Mouse (Mus musculus): ENCODE measurements around the gene Barhl1. TPM values are rescaled to one million over a fixed set of nuclear protein-coding genes. Genes with fewer than 3 reads are reported as not detected.
A peak's percentile ranks its signal among the peaks of the same experiment; 100 is the strongest.

Gene Barhl1
- polyA plus RNA-seq, 1 experiment = 0.04 TPM

- TF ChIP-seq MYOD1 (IDR thresholded peaks at IDR 0.05; ENCODE audit: control insufficient read depth in 1 of 3, insufficient read length in 2 of 3, low read depth in 2 of 3) = peak in 1 of 3 experiments; percentile 48
- TF ChIP-seq CEBPB (IDR thresholded peaks at IDR 0.05; ENCODE audit: insufficient read depth, poor library complexity, severe bottlenecking) = no peak
- peak; percentile 27 for TF ChIP-seq TCF12 (IDR thresholded peaks at IDR 0.05; ENCODE audit: insufficient read depth, poor library complexity, severe bottlenecking)
- TF ChIP-seq MYOG (IDR thresholded peaks at IDR 0.05; ENCODE audit: control insufficient read depth in 1 of 3, insufficient read depth in 1 of 3, insufficient read length in 2 of 3, low read depth in 2 of 3) = peak in 1 of 3 experiments; percentile 52
- Histone ChIP-seq H3ac (ENCODE audit: control insufficient read depth, insufficient read length) (no peak overlapping the region), H3K27me3 (ENCODE audit: control insufficient read depth, insufficient read depth, insufficient read length) (no peaks in the 10 kb centered on the region), H3K4me3 (no peak overlapping the region), H3K4me2 (ENCODE audit: low read depth) (peak overlapping the region; percentile 59), H3K79me2 (ENCODE audit: control insufficient read depth, insufficient read depth) (no peaks in the 10 kb centered on the region), H3K36me3 (ENCODE audit: control insufficient read depth, insufficient read depth) (no peaks in the 10 kb centered on the region)
These were observed 22.5 kb upstream of the Barhl1 start for GRCm38 (mm10) chr2:28938997-28939396.

- Histone ChIP-seq H3K27me3 (ENCODE audit: control insufficient read depth, insufficient read depth, insufficient read length) (no peaks in the 10 kb centered on the region), H3K4me2 (ENCODE audit: low read depth) (no peak overlapping the region), H3K36me3 (ENCODE audit: control insufficient read depth, insufficient read depth) (no peaks in the 10 kb centered on the region), H3ac (ENCODE audit: control insufficient read depth, insufficient read length) (no peak overlapping the region), H3K4me3 (no peak overlapping the region), H3K79me2 (ENCODE audit: control insufficient read depth, insufficient read depth) (no peaks in the 10 kb centered on the region)
- no peak for TF ChIP-seq MYOG (IDR thresholded peaks at IDR 0.05; ENCODE audit: control insufficient read depth in 1 of 3, insufficient read depth in 1 of 3, insufficient read length in 2 of 3, low read depth in 2 of 3)
- no peak for TF ChIP-seq USF1 (IDR thresholded peaks at IDR 0.05; ENCODE audit: low read depth)
- no peak for TF ChIP-seq CEBPB (IDR thresholded peaks at IDR 0.05; ENCODE audit: insufficient read depth, poor library complexity, severe bottlenecking)
- TF ChIP-seq POLR2A (IDR thresholded peaks at IDR 0.05; ENCODE audit: insufficient read length, low read depth) = no peak
- no peak for TF ChIP-seq POLR2AphosphoS2 (IDR thresholded peaks at IDR 0.05; ENCODE audit: insufficient read length, low read depth)
- no peak for TF ChIP-seq TCF3 (IDR thresholded peaks at IDR 0.05; ENCODE audit: insufficient read length, low read depth)
- no peak for TF ChIP-seq SRF (IDR thresholded peaks at IDR 0.05; ENCODE audit: control insufficient read depth, insufficient read length, low read depth)
- TF ChIP-seq MYOD1 (IDR thresholded peaks at IDR 0.05; ENCODE audit: control insufficient read depth in 1 of 3, insufficient read length in 2 of 3, low read depth in 2 of 3) = no peak
- TF ChIP-seq MAX (IDR thresholded peaks at IDR 0.05; ENCODE audit: low read depth) = no peak
- TF ChIP-seq TCF12 (IDR thresholded peaks at IDR 0.05; ENCODE audit: insufficient read depth, poor library complexity, severe bottlenecking) = no peak
- TF ChIP-seq REST (IDR thresholded peaks at IDR 0.05; ENCODE audit: insufficient read depth, insufficient read length) = no peak
- TF ChIP-seq E2F4 (IDR thresholded peaks at IDR 0.05; ENCODE audit: insufficient read depth) = no peak
These were observed 14.1 kb upstream of the Barhl1 start for GRCm38 (mm10) chr2:28930571-28930970.

GRCm38 (mm10) chr2:28923912-28924311 is 7.4 kb upstream of the Barhl1 start:
- no peaks in the 10 kb centered on the region for H3K36me3 ChIP-seq (ENCODE audit: control insufficient read depth, insufficient read depth)
- no peak overlapping the region for H3ac ChIP-seq (ENCODE audit: control insufficient read depth, insufficient read length)
- H3K4me3 ChIP-seq = no peak overlapping the region
- no peaks in the 10 kb centered on the region for H3K79me2 ChIP-seq (ENCODE audit: control insufficient read depth, insufficient read depth)
- no peak for TF ChIP-seq E2F4 (IDR thresholded peaks at IDR 0.05; ENCODE audit: insufficient read depth)
- TF ChIP-seq POLR2AphosphoS2 (IDR thresholded peaks at IDR 0.05; ENCODE audit: insufficient read length, low read depth) = no peak
- no peak for TF ChIP-seq USF1 (IDR thresholded peaks at IDR 0.05; ENCODE audit: low read depth)
- no peak for TF ChIP-seq SRF (IDR thresholded peaks at IDR 0.05; ENCODE audit: control insufficient read depth, insufficient read length, low read depth)
- TF ChIP-seq POLR2A (IDR thresholded peaks at IDR 0.05; ENCODE audit: insufficient read length, low read depth) = no peak
- no peak for TF ChIP-seq CEBPB (IDR thresholded peaks at IDR 0.05; ENCODE audit: insufficient read depth, poor library complexity, severe bottlenecking)
- no peak for TF ChIP-seq TCF12 (IDR thresholded peaks at IDR 0.05; ENCODE audit: insufficient read depth, poor library complexity, severe bottlenecking)
- no peak for TF ChIP-seq TCF3 (IDR thresholded peaks at IDR 0.05; ENCODE audit: insufficient read length, low read depth)
- no peak for TF ChIP-seq REST (IDR thresholded peaks at IDR 0.05; ENCODE audit: insufficient read depth, insufficient read length)
- no peak for TF ChIP-seq MYOG (IDR thresholded peaks at IDR 0.05; ENCODE audit: control insufficient read depth in 1 of 3, insufficient read depth in 1 of 3, insufficient read length in 2 of 3, low read depth in 2 of 3)
- no peak for TF ChIP-seq MAX (IDR thresholded peaks at IDR 0.05; ENCODE audit: low read depth)
- TF ChIP-seq MYOD1 (IDR thresholded peaks at IDR 0.05; ENCODE audit: control insufficient read depth in 1 of 3, insufficient read length in 2 of 3, low read depth in 2 of 3) = no peak
- H3K4me2 ChIP-seq (ENCODE audit: low read depth) = no peak overlapping the region
- peaks cover 7% of the 10 kb centered on the region for H3K27me3 ChIP-seq (ENCODE audit: control insufficient read depth, insufficient read depth, insufficient read length)

- no peak overlapping the region for H3K4me2 ChIP-seq (ENCODE audit: low read depth)
- H3K4me3 ChIP-seq = no peak overlapping the region
- no peaks in the 10 kb centered on the region for H3K79me2 ChIP-seq (ENCODE audit: control insufficient read depth, insufficient read depth)
- H3K27me3 ChIP-seq (ENCODE audit: control insufficient read depth, insufficient read depth, insufficient read length) = peaks cover 17% of the 10 kb centered on the region
- TF ChIP-seq REST (IDR thresholded peaks at IDR 0.05; ENCODE audit: insufficient read depth, insufficient read length) = no peak
- no peak for TF ChIP-seq MAX (IDR thresholded peaks at IDR 0.05; ENCODE audit: low read depth)
- TF ChIP-seq TCF12 (IDR thresholded peaks at IDR 0.05; ENCODE audit: insufficient read depth, poor library complexity, severe bottlenecking) = no peak
- TF ChIP-seq TCF3 (IDR thresholded peaks at IDR 0.05; ENCODE audit: insufficient read length, low read depth) = no peak
- no peak for TF ChIP-seq SRF (IDR thresholded peaks at IDR 0.05; ENCODE audit: control insufficient read depth, insufficient read length, low read depth)
- TF ChIP-seq POLR2AphosphoS2 (IDR thresholded peaks at IDR 0.05; ENCODE audit: insufficient read length, low read depth) = no peak
- no peak for TF ChIP-seq POLR2A (IDR thresholded peaks at IDR 0.05; ENCODE audit: insufficient read length, low read depth)
- no peak for TF ChIP-seq MYOG (IDR thresholded peaks at IDR 0.05; ENCODE audit: control insufficient read depth in 1 of 3, insufficient read depth in 1 of 3, insufficient read length in 2 of 3, low read depth in 2 of 3)
- TF ChIP-seq E2F4 (IDR thresholded peaks at IDR 0.05; ENCODE audit: insufficient read depth) = no peak
- no peak for TF ChIP-seq CEBPB (IDR thresholded peaks at IDR 0.05; ENCODE audit: insufficient read depth, poor library complexity, severe bottlenecking)
- TF ChIP-seq MYOD1 (IDR thresholded peaks at IDR 0.05; ENCODE audit: control insufficient read depth in 1 of 3, insufficient read length in 2 of 3, low read depth in 2 of 3) = no peak
- H3K36me3 ChIP-seq (ENCODE audit: control insufficient read depth, insufficient read depth) = no peaks in the 10 kb centered on the region
- H3ac ChIP-seq (ENCODE audit: control insufficient read depth, insufficient read length) = no peak overlapping the region
These were observed 2.5 kb upstream of the Barhl1 start for GRCm38 (mm10) chr2:28919001-28919400.

All from myocyte (in vitro differentiated cells).